Mouse (Mus musculus) stomach, postnatal 0 days (tissue): ENCODE measurements around the gene Anapc1.

ENCODE experiments used
- CTCF ChIP-seq: IDR thresholded peaks from 2 replicates; pipeline ENCODE4 v1.5.1; 2016; ENCODE audit warnings: antibody characterized with exemption, low read depth, mild to moderate bottlenecking, moderate library complexity
- EP300 ChIP-seq: optimal IDR thresholded peaks from 2 replicates; pipeline ENCODE3; 2016; ENCODE audit warnings: antibody characterized with exemption

- TF ChIP-seq CTCF (peak; percentile 3; the same call in 1 of the 2 replicates), EP300 (no peak)
Measured at GRCm38 (mm10) chr2:128698693-128699181, 11.5 kb upstream of the Anapc1 start, which contains the start of gene Mertk.
